Comparison of ENCODE assay signal across 7 mouse cellular contexts in the genomic region with DNA sequence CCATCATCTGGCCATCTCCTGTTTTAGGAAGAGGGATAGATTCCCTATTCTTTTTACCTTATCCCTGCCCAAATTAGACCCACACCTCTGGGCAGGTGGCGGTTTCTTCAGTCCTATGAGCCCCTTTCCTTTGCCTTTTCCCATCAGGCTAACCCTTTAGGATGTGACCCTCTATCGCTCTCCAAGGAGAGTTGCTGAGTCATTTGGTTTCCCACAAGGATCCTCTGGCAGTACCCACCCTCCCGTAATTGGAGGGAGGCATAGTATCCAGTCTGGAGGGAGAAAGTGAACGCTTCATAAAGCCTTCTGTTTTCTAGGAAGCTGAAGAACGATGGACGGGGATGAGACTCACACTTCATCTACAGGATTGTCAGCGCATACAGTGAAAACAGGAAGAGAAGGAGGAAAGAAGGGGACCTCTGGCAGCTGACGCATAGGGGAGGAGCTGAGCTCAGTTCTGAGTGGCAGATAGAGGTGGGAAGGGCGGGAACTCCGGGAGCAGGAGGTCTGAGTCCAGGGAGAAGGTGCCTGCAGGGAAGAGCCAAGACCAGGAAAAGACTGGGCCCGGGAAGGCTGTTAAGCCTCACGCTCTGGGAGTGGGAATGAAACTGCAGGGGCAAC.
DNase-seq lines count a peak whose midpoint lies in the region; ATAC-seq lines count a peak whose summit lies in the region.

No protein-coding gene starts in this region.

- no peaks in the 10 kb centered on the region for H3K36me3 ChIP-seq in limb, embryonic 15.5 days

- H3K9me3 ChIP-seq in limb, embryonic 15.5 days = no peaks in the 10 kb centered on the region

- H3K4me1 ChIP-seq in limb, embryonic 15.5 days = peaks cover 7% of the 10 kb centered on the region

- no peaks in the 10 kb centered on the region for H3K27me3 ChIP-seq in limb, embryonic 15.5 days

- no peak overlapping the region for H3K27ac ChIP-seq in limb, embryonic 15.5 days

- no peak overlapping the region for H3K4me3 ChIP-seq in limb, embryonic 15.5 days

- DNase-seq in ovary, postnatal 36 days (ENCODE audit: low spot score) = peak; percentile 19
- DNase-seq in ovary, postnatal 10 days (ENCODE audit: low spot score) = no peak
- DNase-seq in heart, postnatal 4 days = peak; percentile 8
- no peak for DNase-seq in layer of hippocampus, adult 11-12 months (ENCODE audit: low spot score)
- DNase-seq in right cerebral cortex, postnatal 25 days = no peak

- WGBS in limb, embryonic 15.5 days = 20% methylated on average over 12 of the region's 12 CpGs

- H3K9ac ChIP-seq in limb, embryonic 15.5 days = no peak overlapping the region

- no peak for ATAC-seq in limb, embryonic 15.5 days (ENCODE audit: insufficient number of reproducible peaks, low FRiP score, low TSS enrichment, low read depth)
- no peak for ATAC-seq in monocyte, adult 5-6 weeks (replicated peaks; ENCODE audit: insufficient number of reproducible peaks, low FRiP score, low TSS enrichment, poor library complexity, severe bottlenecking)

- peak overlapping the region; percentile 31; the same call in 1 of the 2 replicates for H3K4me2 ChIP-seq in limb, embryonic 15.5 days

Comparison
In these comparisons a context has a peak if more than half of its experiments do, and no peak if none do; other contexts are left out.
1. DNase-seq: peak in ovary, postnatal 36 days (single experiment) and heart, postnatal 4 days (single experiment); none in ovary, postnatal 10 days (single experiment), layer of hippocampus, adult 11-12 months (single experiment) and right cerebral cortex, postnatal 25 days (single experiment).